Mouse (Mus musculus) adrenal gland, adult (tissue): ENCODE results near the gene Usp9y.

Experiments used
- DNase-seq, 2 experiments: peaks; one replicate each; pipeline ENCODE4 v3.0.0; 2022 to 2023; ENCODE audit warnings: low spot score in 1 of 2; ENCODE audit not compliant: inconsistent age in 2 of 2

Gene Usp9y

DNA sequence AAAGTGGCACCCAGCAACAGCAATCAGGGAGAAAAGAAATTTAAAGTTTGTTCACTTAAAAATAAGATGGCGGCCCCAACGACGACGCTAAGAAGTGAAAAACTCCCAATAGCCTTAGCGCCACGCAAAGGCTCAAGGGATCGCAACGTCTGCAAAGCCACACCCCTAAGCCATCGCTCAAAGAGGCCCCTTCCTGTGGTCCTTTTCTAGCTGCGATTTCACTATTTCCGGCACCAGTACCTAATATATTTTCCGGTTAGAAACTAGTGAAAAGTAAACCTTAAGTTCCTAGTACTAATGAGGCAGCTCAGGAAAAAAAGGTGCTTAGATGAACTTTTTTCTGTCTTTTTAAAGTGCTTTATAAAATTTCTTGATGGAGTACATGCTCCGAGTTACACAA lies at the start of gene Usp9y:
Gene Usp9y (minus strand): TSS at position 101 of the 400 bp plus-strand sequence.
- no peak for DNase-seq

DNA sequence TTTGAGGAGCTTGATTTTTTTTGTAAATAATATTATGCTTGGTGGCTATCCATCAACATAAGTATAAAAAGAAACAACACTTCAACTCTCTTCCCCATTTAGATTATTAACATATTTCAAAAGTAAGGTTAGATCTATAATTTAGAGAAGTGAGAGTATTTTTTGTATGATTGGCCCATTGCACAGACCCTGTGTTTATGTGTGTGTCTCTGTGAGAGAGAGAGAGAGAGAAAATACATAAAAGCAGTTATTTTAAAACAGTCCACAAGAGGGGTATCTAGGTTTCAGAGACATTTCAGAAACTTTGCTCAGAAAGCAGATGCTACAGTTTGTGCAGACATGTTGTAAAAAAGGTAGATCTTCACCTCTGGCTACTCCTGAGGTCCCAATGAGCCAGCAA lies 165.9 kb downstream of the Usp9y start:
- no peak for DNase-seq

DNA sequence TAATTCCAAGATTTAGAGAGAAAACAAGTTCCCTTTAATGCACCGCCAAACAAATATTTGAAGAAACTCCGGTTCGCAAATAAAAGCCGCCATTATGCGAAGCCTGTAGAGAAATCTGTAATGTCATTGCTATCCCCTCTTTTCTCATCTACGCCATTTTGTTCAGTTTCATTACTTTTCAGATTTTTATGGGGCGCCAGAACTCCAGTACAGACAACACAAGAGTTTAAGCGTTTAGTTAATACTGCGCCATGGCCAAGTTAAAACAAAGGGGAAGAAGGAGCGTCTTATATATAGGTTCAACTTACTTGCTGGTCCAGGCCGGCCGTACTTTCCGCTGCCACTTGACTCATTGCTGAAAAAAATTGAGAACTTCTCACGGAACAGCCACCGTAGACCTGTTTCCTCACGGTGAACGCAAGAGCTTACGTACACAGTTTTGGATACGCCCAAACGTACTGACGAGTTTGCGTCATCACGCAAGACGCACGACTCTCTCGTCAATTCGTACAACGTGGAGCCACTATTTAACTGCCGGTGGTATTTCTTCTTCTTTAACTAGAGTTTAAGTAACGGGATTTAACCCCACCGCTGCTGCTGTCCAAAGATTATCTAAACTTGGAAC lies 173.3 kb downstream of the Usp9y start, which contains the start of gene Ddx3y:
Gene Ddx3y (minus strand): TSS at position 459 of the 625 bp plus-strand sequence.
- DNase-seq: peak in 1 of 2 experiments; percentile 83

DNA sequence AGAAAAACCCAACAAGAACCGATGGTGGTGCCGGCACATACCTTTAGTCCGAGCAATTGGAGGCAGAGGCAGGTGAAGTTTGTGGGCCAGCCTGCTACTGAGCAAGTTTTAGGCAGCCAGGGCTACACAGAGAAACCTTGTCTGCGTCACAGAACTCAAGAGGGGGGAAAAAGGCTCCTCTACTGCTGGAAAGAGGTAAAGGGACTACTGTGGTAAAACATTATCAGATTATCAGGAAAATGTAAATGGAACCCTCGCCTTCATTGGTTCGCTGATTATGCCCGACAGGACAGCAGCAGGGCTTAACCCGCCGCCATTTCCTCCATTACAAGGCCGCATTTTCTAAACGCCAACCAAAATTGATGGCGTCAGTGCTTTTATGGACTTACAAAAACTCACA lies 173.8 kb downstream of the Usp9y start:
- peak in 1 of 2 experiments; percentile 27 for DNase-seq
